Mouse (Mus musculus) spleen, adult 18-20 months (tissue): ENCODE results near the gene Rnase9.

Experiments
- DNase-seq, 2 experiments: peaks; one replicate each; pipeline ENCODE4 v3.0.0; 2022; ENCODE audit warnings: mixed read lengths in 2 of 2

Gene Rnase9

GRCm38 (mm10) chr14:51041769-51042168 is at the start of gene Rnase9:
Gene Rnase9 (minus strand): TSS chr14:51041869.
- no peak for DNase-seq

- peak; percentile 68 to 85 for DNase-seq
These were observed 48.6 kb upstream of the Rnase9 start for GRCm38 (mm10) chr14:51090077-51090781.

GRCm38 (mm10) chr14:51089674-51090076 is 48.0 kb upstream of the Rnase9 start:
- no peak for DNase-seq

GRCm38 (mm10) chr14:51088970-51089673 is 47.5 kb upstream of the Rnase9 start:
- DNase-seq: peak; percentile 91 to 94

- peak; percentile 68 to 80 for DNase-seq
These were observed 46.7 kb upstream of the Rnase9 start for GRCm38 (mm10) chr14:51088166-51088969.

GRCm38 (mm10) chr14:51087762-51088161 is 46.1 kb upstream of the Rnase9 start:
- no peak for DNase-seq

GRCm38 (mm10) chr14:51085911-51086310 is 44.2 kb upstream of the Rnase9 start:
- no peak for DNase-seq

- DNase-seq: no peak
These were observed 43.4 kb upstream of the Rnase9 start for GRCm38 (mm10) chr14:51085086-51085485.

- DNase-seq: no peak
These were observed 42.1 kb upstream of the Rnase9 start for GRCm38 (mm10) chr14:51083805-51084204.

GRCm38 (mm10) chr14:51082599-51083581 is 41.2 kb upstream of the Rnase9 start:
- peak; percentile 48 to 76 for DNase-seq

- no peak for DNase-seq
These were observed 39.4 kb upstream of the Rnase9 start for GRCm38 (mm10) chr14:51081035-51081434.

- DNase-seq: no peak
These were observed 37.5 kb upstream of the Rnase9 start for GRCm38 (mm10) chr14:51079180-51079579.

- DNase-seq: no peak
These were observed 32.7 kb upstream of the Rnase9 start, which contains the start of gene Olfr750 for GRCm38 (mm10) chr14:51074335-51074734. Gene Olfr750 (minus strand): TSS chr14:51074435.

GRCm38 (mm10) chr14:51069617-51070016 is 27.9 kb upstream of the Rnase9 start:
- DNase-seq: peak in 1 of 2 experiments; percentile 59

- no peak for DNase-seq
These were observed 27.3 kb upstream of the Rnase9 start for GRCm38 (mm10) chr14:51068956-51069355.

GRCm38 (mm10) chr14:51060761-51061160 is 19.1 kb upstream of the Rnase9 start:
- DNase-seq: no peak

- peak in 1 of 2 experiments; percentile 20 for DNase-seq
These were observed 15.7 kb upstream of the Rnase9 start, which contains the start of gene Rnase12 for GRCm38 (mm10) chr14:51057401-51057831. Gene Rnase12 (minus strand): TSS chr14:51057661.

GRCm38 (mm10) chr14:51054243-51055237 is 12.9 kb upstream of the Rnase9 start:
- no peak for DNase-seq

GRCm38 (mm10) chr14:51053176-51053575 is 11.5 kb upstream of the Rnase9 start:
- no peak for DNase-seq

- no peak for DNase-seq
These were observed 10.3 kb upstream of the Rnase9 start for GRCm38 (mm10) chr14:51051941-51052340.

- DNase-seq: no peak
These were observed 8.4 kb upstream of the Rnase9 start, which contains the start of gene Rnase11 for GRCm38 (mm10) chr14:51050063-51050462. Gene Rnase11 (minus strand): TSS chr14:51050163.
